Mouse (Mus musculus) liver, postnatal 0 days (tissue): ENCODE measurements at regions not wholly inside any gene's neighbourhood (a gene's known extent, or its start where the extent isn't known, plus 50 kb on each side); places are given as distances from the start of the nearest gene placed in this dataset.

Experiments used
- CTCF ChIP-seq: sonication (generic); IDR thresholded peaks from 2 replicates; pipeline ENCODE4 v1.5.1; 2016; ENCODE audit warnings: antibody characterized with exemption, low read depth
- EP300 ChIP-seq: IDR thresholded peaks from 2 replicates; pipeline ENCODE4 v1.6.1; 2016; ENCODE audit warnings: antibody characterized with exemption, low read depth, mild to moderate bottlenecking

DNA sequence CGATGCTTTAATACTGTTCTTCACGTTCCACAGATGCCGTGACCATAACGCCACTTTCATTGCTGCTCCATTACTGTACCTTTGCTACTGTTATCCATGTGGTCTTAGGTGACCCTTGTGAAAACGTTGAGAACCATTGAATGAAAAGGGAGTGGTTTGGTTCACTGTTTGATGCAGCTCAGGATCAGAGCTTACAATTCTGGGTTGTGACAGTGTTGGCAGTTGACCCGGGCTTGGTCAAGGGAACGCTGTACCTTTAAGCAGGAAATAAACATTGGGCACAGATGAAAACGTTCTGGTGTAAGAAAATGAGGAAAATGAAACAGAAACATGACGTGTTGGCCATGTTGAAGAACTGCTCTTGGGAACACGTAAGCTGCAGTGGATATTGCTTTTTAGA is 401.3 kb upstream of the Slc30a5 start:
- TF ChIP-seq CTCF: no peak
- no peak for TF ChIP-seq EP300
